Mouse (Mus musculus) neural tube, embryonic 10.5 days (tissue): ENCODE data around the gene Sh3bp1.

ENCODE experiments used
- DNase-seq: peaks from one replicate; pipeline ENCODE4 v3.0.0-alpha.2; 2017; ENCODE audit warnings: low spot score; ENCODE audit errors: extremely low spot score

Sh3bp1 gene

GRCm38 (mm10) chr15:78937963-78938362 is 38.4 kb downstream of the Sh3bp1 start:
- DNase-seq: no peak

GRCm38 (mm10) chr15:78940325-78940724 is 40.8 kb downstream of the Sh3bp1 start:
- no peak for DNase-seq

GRCm38 (mm10) chr15:78942663-78943062 is 43.1 kb downstream of the Sh3bp1 start:
- peak; percentile 89 for DNase-seq

GRCm38 (mm10) chr15:78946232-78946631 is 46.7 kb downstream of the Sh3bp1 start:
- DNase-seq: no peak

- peak; percentile 85 for DNase-seq
Measured at GRCm38 (mm10) chr15:78947657-78948056, 48.1 kb downstream of the Sh3bp1 start, which contains the start of gene Triobp. Gene Triobp (plus strand): TSS chr15:78947724.

- DNase-seq: peak; percentile 35
Measured at GRCm38 (mm10) chr15:78948152-78948725, 48.7 kb downstream of the Sh3bp1 start.

GRCm38 (mm10) chr15:78948883-78949282 is 49.3 kb downstream of the Sh3bp1 start:
- DNase-seq: no peak

GRCm38 (mm10) chr15:78955663-78956062 is 56.1 kb downstream of the Sh3bp1 start:
- DNase-seq: no peak

- DNase-seq: no peak
Measured at GRCm38 (mm10) chr15:78956351-78956750, 56.8 kb downstream of the Sh3bp1 start.

- no peak for DNase-seq
Measured at GRCm38 (mm10) chr15:78957021-78957420, 57.5 kb downstream of the Sh3bp1 start.

GRCm38 (mm10) chr15:78959537-78959936 is 60.0 kb downstream of the Sh3bp1 start:
- DNase-seq: no peak

GRCm38 (mm10) chr15:78960088-78960487 is 60.5 kb downstream of the Sh3bp1 start:
- no peak for DNase-seq
